Mouse (Mus musculus): ENCODE measurements around the gene P2ry6.

GRCm38 (mm10) chr7:101017021-101017461 lies 42.6 kb upstream of the P2ry6 start:
- TF ChIP-seq CTCF (conservative IDR thresholded peaks at IDR 0.05; ENCODE audit: low read length) (no peak), POU5F1 (IDR thresholded peaks at IDR 0.05; ENCODE audit: borderline replicate concordance, low read length) (no peak)

Measured in E14TG2a.4 (cell line).